Mouse (Mus musculus): Measurements from ENCODE around the gene Tmem97.

GRCm38 (mm10) chr11:78556070-78556469 is 5.5 kb upstream of the Tmem97 start:
- TF ChIP-seq CTCF (IDR thresholded peaks at IDR 0.05), result no peak
- no peak for TF ChIP-seq EP300 (IDR thresholded peaks at IDR 0.05)
